Mouse (Mus musculus): ENCODE data around the gene Qprt. TPM values are rescaled to one million over a fixed set of nuclear protein-coding genes. Genes with fewer than 3 reads are reported as not detected.

Gene Qprt
- under 1 TPM in 1 of 2 experiments, not detected in 1; 0.25 TPM for total RNA-seq (2021)
- long read RNA-seq, experiment 1 = 0 reads
- long read RNA-seq, experiment 2 = 0 reads

DNA sequence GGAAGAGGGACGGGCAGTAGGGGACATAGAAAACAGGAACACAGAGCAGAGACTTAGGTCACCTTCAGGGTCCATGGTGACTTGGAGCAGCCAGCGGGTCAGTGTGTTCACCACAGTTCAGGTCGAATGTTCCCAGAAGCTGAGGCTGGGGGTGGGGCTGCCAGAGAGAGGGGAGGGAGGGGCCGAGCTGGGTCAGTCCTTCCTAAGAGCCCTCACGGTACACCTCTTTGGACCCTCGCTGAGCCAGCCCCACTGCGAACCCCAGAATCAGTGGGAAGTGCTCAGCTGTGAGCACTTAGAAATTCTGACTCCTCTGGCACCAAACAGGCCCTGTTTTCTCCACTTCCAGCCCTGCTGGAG, at the start of gene Qprt:
TSS of gene Qprt (minus strand) at position 316 of the 360 bp plus-strand sequence.
- intact Hi-C loops (cut with DNase I) = no loop called here
- no peak for DNase-seq (ENCODE audit: low spot score in 2 of 2)

DNA sequence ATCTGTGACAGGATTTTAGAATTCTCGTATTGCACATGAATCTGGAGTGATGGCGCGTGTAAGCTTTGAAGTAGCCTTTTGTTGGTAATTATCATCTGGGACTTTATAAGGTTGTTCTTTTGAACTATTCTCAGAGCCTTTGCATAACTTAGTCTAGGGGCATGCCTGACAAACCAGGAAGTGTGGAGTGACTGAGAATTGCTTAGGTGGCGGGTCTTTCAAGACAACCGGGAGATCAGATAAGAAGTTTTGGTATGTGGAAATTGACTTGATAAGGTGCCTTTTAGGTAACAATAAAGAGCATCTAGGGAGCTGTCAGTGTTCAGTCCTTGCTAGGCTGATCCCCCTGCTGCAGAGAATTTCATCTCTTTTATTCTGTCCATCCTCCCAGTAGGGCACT, 44.5 kb upstream of the Qprt start:
- intact Hi-C loops (cut with DNase I) = no loop called here
- DNase-seq (ENCODE audit: low spot score in 2 of 2) = no peak

DNA sequence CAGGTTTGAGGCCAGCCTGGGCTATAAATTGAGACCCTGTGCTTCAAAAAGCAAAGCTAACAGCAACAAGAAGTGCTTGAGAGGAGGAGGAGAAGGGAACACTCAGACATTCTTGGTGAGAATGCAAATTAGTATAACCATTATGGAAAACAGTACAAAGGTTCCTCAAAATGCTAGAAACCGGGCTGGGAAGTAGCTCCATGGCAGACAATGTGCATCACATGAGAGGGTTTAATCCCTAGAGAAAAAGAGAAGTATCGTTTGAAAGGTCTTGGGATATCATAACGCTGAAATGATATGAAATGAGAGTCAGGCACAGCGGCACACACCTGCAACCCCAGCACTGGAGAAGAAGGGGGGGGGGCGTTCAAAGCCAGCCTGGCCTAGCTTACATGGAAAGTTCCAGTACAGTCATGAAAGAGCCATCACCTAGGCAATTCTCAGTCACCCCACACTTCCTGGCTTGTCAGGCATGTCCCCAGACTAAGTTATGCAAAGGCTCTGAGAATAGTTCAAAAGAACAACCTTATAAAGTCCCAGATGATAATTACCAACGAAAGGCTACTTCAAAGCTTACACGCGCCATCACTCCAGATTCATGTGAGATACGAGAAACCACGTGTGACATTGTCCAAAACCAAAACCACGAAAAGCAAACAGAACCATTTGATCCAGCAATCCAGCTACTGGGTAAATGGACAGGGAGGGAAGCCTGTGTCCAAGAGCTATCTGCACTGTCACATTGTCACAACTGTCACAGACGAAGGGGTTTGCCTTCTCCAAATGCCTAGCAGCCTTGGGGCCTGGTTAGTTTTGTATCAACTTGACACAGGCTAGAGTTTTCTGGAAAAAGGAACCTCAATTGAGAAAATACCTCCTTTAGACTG, 43.8 kb upstream of the Qprt start:
- intact Hi-C loops (cut with DNase I) = no loop called here

DNA sequence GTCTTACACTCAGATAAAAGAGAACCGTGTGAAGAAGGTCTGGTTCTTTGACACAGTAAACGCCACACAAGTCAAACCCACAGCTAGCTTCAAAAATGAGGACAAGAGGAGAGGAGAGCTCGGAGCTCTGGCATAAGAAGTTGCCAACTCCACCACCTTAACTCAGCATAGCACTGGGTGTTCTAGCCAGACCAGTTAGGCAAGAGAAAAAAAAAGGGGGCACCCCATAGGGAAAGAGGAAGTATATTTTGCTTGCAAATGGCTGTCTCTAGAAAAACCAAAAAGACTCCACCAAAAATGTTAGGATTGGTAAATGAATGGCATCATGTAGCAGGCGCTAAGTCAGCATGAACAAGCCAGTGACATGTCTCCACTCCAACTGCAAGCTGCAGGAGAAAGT, 42.0 kb upstream of the Qprt start:
- DNase-seq (ENCODE audit: low spot score in 2 of 2) = no peak
- intact Hi-C loops (cut with DNase I) = no loop called here

More for the DNA sequence above, 43.8 kb upstream of the Qprt start:
- DNase-seq (ENCODE audit: low spot score in 2 of 2) = no peak

DNA sequence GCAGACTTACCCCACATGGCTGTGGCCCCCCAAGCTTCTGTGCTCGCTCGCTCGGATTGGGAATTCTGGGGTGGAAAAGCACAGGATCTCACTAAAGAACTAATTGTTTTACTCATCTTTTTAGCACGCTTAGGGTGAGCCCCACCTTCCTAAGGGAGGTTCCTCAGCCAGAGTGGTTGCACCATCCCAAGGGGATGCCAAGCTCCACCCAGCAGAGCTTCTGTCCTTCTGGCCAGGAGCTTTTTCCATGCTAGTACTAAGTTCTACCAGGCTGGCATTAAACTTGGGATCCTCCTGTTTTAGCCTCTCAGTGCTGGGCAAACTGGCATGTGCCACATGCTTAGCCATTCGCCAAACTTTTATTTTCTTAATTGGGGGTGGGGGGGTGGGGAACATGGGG, 40.5 kb upstream of the Qprt start:
- intact Hi-C loops (cut with DNase I) = no loop called here
- no peak for DNase-seq (ENCODE audit: low spot score in 2 of 2)

DNA sequence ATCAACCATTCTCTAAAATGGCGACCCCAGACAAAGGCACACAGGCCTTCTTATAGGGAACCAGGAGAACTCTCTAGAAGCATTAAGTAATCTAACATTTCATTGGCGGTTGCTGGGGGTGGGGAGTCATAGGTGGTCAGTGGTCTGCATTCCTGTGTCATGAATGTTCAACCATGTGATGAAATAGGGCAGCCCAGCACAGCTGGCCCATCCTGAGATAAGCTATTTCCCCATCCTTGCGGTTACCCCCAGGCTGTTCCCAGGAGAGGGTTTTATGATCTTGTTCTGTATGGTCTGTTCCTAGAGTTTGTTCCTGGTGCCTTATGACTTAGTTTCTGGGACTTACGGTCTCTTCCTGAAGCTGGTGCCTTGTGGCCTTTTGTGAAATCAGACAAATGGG, 35.5 kb upstream of the Qprt start:
- intact Hi-C loops (cut with DNase I) = no loop called here
- no peak for DNase-seq (ENCODE audit: low spot score in 2 of 2)

DNA sequence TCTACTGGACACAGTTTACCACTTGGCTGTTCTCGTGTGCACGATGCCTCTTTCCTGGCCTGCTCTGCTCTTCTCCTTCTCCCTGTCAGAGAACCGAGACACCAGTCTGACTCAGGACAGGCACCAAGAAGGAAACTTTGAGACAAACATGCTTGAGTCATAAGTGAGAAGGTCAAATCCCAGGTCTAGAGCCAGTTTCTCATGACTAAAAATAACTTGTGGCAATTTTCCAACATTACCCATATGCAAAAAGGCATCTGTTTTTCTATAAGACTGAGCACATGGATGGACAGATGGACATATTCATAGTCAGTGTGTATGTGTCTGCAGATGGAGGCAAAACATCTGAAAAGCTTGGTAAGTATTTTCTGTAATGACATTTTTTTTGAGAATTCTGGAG, 31.5 kb upstream of the Qprt start:
- no peak for DNase-seq (ENCODE audit: low spot score in 2 of 2)
- intact Hi-C loops (cut with DNase I) = no loop called here

DNA sequence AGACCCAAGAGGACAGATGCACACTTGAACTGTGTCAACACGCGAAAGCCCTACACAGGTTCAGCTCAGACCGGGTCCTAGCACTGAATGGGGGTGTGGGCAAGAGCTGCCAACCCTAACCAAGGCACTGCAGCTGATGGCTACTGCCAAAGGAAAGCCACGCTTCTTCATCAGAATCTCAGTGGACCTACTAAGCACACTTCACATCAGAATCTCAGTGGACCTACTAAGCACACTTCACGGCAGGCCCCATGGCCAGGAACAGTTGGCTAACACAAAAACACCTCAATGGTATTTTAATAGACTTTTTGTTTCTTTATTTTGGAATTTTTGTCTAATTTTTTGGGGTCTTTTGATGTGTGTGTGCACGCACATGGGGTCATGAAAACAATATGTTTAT, 30.4 kb upstream of the Qprt start:
- intact Hi-C loops (cut with DNase I) = no loop called here
- no peak for DNase-seq (ENCODE audit: low spot score in 2 of 2)

DNA sequence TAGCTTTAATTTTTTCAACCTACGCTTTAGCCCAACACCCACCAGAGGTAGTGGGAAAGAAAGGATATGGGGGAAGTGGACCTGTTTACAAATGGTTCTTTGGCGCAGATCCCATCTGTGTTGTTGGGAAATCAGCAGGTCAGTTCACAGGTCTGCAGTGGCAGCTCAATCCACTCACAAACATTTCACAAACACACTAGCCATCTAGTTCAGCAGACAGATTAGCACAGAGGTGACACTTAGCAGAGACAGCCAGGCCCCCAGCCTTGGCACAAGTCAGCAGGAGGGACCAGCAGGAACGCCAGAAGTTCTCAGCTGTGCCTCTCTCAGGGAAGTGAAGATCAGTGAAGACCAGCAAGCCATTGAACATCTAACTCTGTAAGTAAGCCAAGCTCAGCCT, 25.9 kb upstream of the Qprt start:
- no peak for DNase-seq (ENCODE audit: low spot score in 2 of 2)
- intact Hi-C loops (cut with DNase I) = no loop called here

DNA sequence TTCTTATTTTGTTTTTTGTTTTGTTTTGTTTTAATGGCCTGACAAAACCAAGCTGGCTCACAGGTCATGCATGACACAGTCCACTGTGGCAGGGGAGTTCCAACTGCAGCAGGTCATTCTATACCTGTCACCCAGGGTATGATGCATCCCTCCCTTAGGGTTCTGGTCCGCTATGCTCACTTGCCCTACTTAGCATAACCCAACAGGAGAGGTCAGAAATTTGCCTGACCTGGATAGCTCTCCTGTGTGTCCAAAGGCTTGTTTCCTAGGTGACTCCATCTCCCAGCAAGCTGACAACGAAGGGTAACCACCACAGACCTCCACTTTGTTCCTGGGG, 24.2 kb upstream of the Qprt start:
- no peak for DNase-seq (ENCODE audit: low spot score in 2 of 2)
- intact Hi-C loops (cut with DNase I) = no loop called here

DNA sequence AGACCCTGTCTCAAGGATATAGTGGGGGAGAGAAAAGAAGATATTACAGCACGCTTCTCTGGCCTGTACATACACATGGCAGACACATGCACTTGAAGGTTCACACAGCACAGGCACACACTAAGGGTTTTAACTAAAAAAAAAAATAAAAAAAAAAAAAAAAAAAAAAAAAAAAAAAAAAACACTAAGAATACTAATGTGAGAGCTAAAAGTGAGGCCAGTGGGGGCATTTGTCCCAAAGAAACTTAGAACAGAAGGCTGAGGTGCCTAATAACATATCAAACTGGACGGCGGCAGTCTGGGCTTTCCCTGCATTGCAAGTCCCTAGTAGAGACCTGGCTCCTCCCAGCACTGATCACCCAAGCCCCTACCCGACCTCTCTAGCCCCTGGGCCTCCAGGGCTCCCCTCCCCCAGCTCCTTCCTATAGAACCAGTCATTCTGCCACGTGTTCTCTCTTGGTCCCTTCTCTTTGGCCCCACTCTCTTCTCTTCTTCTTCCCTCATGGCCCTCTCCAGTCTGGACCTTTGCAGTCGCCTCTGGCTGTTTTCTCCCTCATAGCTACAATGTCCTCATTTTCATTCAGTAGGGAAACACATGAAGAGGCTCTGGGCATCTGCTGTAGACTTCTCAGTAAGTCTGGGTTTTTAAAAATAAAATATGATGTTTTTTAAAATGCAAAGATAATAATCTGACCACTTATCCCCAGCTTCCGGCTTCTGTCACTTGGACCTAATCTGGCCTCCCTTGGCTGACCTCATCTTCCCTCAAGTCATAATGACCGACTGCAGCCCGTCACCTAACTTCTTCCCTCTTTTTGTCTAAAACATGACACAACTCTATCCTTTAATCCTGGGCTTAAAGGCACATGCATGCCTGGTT, 23.6 kb upstream of the Qprt start:
- DNase-seq (ENCODE audit: low spot score in 2 of 2) = no peak
- intact Hi-C loops (cut with DNase I) = no loop called here

DNA sequence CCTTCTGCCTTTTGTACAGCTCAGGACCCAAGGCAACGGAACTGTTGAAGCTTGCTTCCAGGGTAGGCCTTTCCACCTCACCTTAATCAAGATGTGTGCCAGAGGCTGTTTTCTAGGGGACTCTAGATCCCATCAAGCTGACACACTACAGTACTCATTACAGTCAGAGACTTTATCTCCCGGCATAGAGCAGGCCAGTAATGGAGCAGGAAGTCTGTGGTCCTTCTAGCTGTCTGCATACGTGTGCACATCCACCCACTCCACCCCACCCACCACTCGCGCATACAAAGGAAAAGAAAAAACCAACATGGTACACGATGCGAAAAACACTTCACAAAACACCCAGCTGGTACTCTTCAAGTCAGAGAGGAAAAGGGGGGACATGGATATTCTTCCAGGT, 22.4 kb upstream of the Qprt start:
- intact Hi-C loops (cut with DNase I) = loop anchor here (5.0 kb wide), 1 partner anchor 33 kb away; no protein-coding TSS in a partner anchor
- no peak for DNase-seq (ENCODE audit: low spot score in 2 of 2)

DNA sequence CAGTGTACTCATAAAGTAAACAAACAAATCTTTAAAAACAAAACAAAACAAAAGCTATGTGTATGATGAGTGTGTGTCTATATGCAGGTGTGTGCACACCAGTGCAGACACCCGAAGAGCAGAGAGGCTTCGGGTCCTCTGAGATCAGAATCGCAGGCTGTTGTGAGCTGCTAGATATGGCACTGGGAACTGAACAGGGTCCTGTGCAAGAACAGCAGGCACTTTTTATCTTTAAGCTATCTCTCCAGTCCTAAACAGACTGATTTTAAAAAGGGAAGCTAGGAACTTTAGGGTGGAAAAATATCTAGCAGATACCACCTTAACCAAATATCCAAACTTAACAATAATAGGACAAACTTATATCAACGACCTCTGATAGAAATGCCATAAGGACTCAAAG, 20.6 kb upstream of the Qprt start:
- intact Hi-C loops (cut with DNase I) = loop anchor here (5.0 kb wide), 1 partner anchor 35 kb away; no protein-coding TSS in a partner anchor

DNA sequence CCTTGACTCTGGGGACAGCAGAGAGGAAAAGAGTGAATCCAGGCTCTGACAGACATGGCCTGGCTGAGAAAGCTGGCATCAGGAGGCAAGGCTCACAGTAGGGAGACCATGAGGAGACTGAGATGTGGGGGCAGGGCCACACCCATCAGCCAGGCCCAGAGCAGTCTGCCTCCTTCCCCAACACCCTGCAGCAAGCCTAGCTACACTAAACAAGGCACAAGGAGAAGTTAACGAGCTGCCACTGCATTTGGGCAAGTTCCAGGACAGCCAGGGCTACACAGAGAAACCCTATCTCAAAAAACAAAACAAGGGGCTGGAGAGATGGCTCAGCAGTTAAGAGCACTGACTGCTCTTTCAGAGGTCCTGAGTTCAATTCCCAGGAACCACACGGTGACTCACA, 20.2 kb upstream of the Qprt start:
- intact Hi-C loops (cut with DNase I) = loop anchor here (5.0 kb wide), 1 partner anchor 35 kb away; no protein-coding TSS in a partner anchor
- DNase-seq (ENCODE audit: low spot score in 2 of 2) = no peak

More for the DNA sequence above, 20.6 kb upstream of the Qprt start:
- no peak for DNase-seq (ENCODE audit: low spot score in 2 of 2)

DNA sequence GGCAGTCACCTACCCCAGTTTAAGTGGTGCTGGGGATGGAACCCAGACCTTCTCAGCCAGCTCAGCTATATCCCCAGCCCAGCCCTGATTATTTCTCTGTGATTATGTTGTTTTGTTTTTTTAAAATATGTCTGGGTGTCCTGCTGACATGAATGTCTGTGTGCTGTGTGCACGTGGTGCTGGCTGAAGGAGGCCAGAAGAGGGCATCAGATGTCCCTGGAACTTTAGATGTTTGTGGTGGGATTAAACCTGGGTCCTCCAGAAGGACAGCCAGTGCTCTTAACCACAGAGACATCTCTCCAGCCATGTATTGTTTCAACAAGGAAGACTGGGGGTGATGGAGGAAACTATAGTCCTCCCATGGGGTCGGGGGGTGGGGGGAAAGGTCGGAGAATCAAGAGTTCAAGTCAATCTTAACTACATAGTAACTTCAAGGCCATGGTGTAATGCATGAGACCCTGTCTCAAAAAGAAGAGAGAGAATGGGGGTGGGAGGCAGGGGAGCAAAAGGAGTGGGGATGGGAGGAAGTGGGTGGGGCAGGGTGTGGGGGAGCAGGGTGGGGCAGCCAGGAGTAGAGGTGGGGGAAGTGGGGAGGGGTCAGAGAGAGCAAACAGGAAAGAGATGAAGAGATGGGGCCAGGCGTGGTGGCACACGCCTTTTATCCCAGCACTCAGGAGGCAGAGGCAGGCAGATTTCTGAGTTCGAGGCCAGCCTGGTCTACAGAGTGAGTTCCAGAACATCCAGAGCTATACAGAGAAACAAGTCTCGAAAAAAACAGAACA, 18.8 kb upstream of the Qprt start:
- DNase-seq (ENCODE audit: low spot score in 2 of 2) = no peak
- intact Hi-C loops (cut with DNase I) = loop anchor here (5.0 kb wide), 1 partner anchor 36 kb away; no protein-coding TSS in a partner anchor

DNA sequence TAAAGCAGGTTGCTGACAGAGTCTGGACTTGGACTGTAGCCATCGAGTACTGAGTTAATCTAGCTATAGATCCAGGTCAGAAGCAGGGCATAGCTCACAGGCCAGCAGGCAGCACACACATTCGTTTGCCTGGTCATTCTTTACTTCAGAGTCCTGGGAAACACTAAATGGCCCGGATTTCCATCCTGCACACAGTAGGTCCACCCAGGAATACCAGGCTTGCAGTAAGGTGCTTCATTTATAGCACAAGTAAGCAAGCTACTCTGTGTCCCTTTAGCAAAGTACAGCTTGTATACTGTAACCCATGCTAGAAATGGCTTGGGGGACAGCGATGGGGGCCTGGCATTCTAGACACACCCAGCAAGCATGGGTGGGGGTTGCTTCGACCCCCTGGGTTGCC, 17.5 kb upstream of the Qprt start:
- no peak for DNase-seq (ENCODE audit: low spot score in 2 of 2)
- intact Hi-C loops (cut with DNase I) = no loop called here

DNA sequence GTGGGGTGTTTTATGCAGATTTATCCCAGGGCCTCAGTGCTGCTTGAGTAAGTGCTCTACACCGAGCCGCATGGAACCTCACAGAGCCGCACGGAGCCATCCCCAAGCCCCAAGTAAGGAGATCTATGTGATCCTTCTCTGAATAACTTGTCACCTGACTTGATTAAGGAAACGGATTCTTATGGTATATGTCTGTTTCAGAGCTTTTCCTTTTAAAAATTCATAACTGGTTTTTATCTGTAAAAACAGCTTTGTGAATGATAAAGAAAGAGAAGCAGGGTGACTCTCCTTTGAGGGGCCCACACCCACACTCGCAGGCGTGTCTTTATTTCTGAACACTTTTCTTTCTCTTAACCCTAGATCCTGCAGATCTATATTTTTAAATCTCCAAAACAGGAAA, 17.1 kb upstream of the Qprt start:
- intact Hi-C loops (cut with DNase I) = no loop called here
- no peak for DNase-seq (ENCODE audit: low spot score in 2 of 2)

DNA sequence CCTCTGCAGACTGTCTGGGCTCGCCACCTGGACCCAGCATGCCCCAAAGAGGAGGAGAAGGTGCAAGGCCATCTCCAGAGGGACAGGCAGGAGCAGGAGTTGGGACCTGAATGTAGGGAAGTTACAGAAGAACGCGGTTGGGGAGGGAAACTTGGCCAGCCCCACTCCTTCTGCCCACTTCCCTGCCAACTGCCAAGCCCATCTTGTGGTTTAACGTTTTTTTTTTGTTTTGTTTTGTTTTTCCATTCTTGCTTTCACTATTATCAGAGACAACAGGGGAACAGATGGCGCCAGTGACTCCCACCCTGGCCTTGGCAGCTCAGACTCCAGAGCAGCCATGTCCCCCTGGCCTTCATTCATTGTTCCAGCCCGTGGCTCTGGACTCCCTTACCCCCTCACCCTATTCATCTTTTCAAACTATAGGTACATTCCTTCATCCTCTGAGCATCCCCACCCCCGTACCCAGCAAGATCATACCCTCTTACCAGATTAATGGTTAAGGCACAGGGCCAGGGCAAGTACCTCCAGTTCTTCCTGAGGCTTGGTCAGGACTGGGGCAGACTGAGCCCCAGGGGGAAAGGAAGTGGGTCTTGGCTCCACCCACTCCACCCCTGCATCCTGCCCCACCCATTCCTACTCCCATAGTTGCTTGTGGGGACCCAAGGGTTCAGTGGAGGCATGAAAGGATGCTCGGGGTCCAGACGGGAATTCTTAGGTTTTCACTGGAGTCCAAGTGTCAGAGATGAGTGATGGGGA, 15.4 kb upstream of the Qprt start, which contains the start of gene Spn:
TSS of gene Spn (minus strand) at position 562 of the 756 bp plus-strand sequence.
- intact Hi-C loops (cut with DNase I) = no loop called here

More for the DNA sequence above, 15.4 kb upstream of the Qprt start, which contains the start of gene Spn:
- no peak for DNase-seq (ENCODE audit: low spot score in 2 of 2)
